Mouse (Mus musculus) hindbrain, embryonic 16.5 days (tissue): Measurements from ENCODE around the gene Olfr221. TPM values are rescaled to one million over a fixed set of nuclear protein-coding genes. Genes with fewer than 3 reads are reported as not detected.

Experiments
- ATAC-seq: fragments of 200-750 bp; cut with Nextera tagmentation; 2 replicates; pipeline ENCODE4 v1.8.0; 2017; ENCODE audit warnings: moderate TSS enrichment, moderate library complexity
- H3K27ac ChIP-seq: fragments of 300-500 bp; sonication (generic); 2 replicates; pipeline ENCODE4 v1.5.1; 2014; ENCODE audit warnings: low read depth, mild to moderate bottlenecking, control low read depth, low read length, moderate library complexity
- H3K27me3 ChIP-seq: fragments of 300-500 bp; sonication (generic); replicated peaks from 2 replicates; pipeline ENCODE4 v1.6.1; 2014; ENCODE audit warnings: low read length; ENCODE audit not compliant: control insufficient read depth, insufficient read depth
- H3K36me3 ChIP-seq: fragments of 300-500 bp; sonication (generic); 2 replicates; pipeline ENCODE4 v1.6.1; 2014; ENCODE audit warnings: mild to moderate bottlenecking, low read length, moderate library complexity, mixed read lengths; ENCODE audit not compliant: control insufficient read depth, insufficient read depth
- H3K4me1 ChIP-seq: fragments of 300-500 bp; sonication (generic); 2 replicates; pipeline ENCODE4 v1.6.1; 2014; ENCODE audit warnings: low read depth, low read length; ENCODE audit not compliant: control insufficient read depth, insufficient read depth
- H3K4me2 ChIP-seq: fragments of 300-500 bp; sonication (generic); 2 replicates; pipeline ENCODE4 v1.6.1; 2014; ENCODE audit warnings: mild to moderate bottlenecking, low read length, control low read depth, moderate library complexity
- H3K4me3 ChIP-seq: fragments of 300-500 bp; sonication (generic); 2 replicates; pipeline ENCODE4 v1.5.1; 2014; ENCODE audit warnings: mild to moderate bottlenecking, low read length, control low read depth, moderate library complexity
- H3K9ac ChIP-seq: fragments of 300-500 bp; sonication (generic); 2 replicates; pipeline ENCODE4 v1.6.1; 2014; ENCODE audit warnings: low read depth, mild to moderate bottlenecking, control low read depth, low read length, moderate library complexity
- H3K9me3 ChIP-seq: fragments of 300-500 bp; sonication (generic); 2 replicates; pipeline ENCODE4 v1.6.1; 2014; ENCODE audit warnings: mild to moderate bottlenecking, low read length, moderate library complexity; ENCODE audit not compliant: control insufficient read depth
- WGBS: fragments of 180-500 bp; shearing (Covaris S2); extraction: QIAGEN DNeasy Blood & Tissue Kit; methylation state at CpG from one replicate; pipeline ENCODE4 v1.1.7; 2014; 5-methylcytosine and 5-hydroxymethylcytosine counted together
- polyA plus RNA-seq: library from polyadenylated mRNA; unstranded; fragments of >200 nt; fragmentation: Nextera tagmentation; extraction: Ambion mirVana; gene quantifications from 2 replicates; pipeline ENCODE4 v1.2.1, GENCODE M21; 2015

The Olfr221 gene
- polyA plus RNA-seq, 1 experiment from 2014 or later = not detected

- peak overlapping the region; percentile 73 for H3K4me2 ChIP-seq
- peaks cover 25% of the 10 kb centered on the region for H3K4me1 ChIP-seq
- H3K4me3 ChIP-seq = no peak overlapping the region
- no peaks in the 10 kb centered on the region for H3K36me3 ChIP-seq
- no peaks in the 10 kb centered on the region for H3K9me3 ChIP-seq
- no peak for ATAC-seq
- no peaks in the 10 kb centered on the region for H3K27me3 ChIP-seq
- peak overlapping the region; percentile 98; the same call in 1 of the 2 replicates for H3K27ac ChIP-seq
- H3K9ac ChIP-seq = no peak overlapping the region; the same call in 1 of the 2 replicates
- 58% methylated on average over 4 of the region's 4 CpGs for WGBS
These were observed 21.1 kb downstream of the Olfr221 start for GRCm38 (mm10) chr14:52021138-52021529.

GRCm38 (mm10) chr14:52020486-52021137 lies 21.6 kb downstream of the Olfr221 start, which contains the start of gene Zfp219:
Gene Zfp219 (minus strand): TSS chr14:52020733.
- Histone ChIP-seq H3K9ac (peak within 1 kb of the TSS; percentile 91), H3K4me2 (peak within 1 kb of the TSS; percentile 73), H3K4me1 (peaks cover 29% of the 10 kb centered on the region), H3K9me3 (no peaks in the 10 kb centered on the region), H3K4me3 (peak within 1 kb of the TSS; percentile 68), H3K27me3 (no peaks in the 10 kb centered on the region), H3K27ac (peak within 1 kb of the TSS; percentile 98), H3K36me3 (no peaks in the 10 kb centered on the region)
- ATAC-seq = peak; percentile 66
- WGBS = 5% methylated on average over 15 of the region's 15 CpGs

GRCm38 (mm10) chr14:52019590-52020340 lies 22.5 kb downstream of the Olfr221 start:
- peak; percentile 91 for ATAC-seq
- peak overlapping the region; percentile 98 for H3K27ac ChIP-seq
- peaks cover 35% of the 10 kb centered on the region for H3K4me1 ChIP-seq
- H3K36me3 ChIP-seq = no peaks in the 10 kb centered on the region
- H3K9ac ChIP-seq = peak overlapping the region; percentile 91
- peak overlapping the region; percentile 73 for H3K4me2 ChIP-seq
- peak overlapping the region; percentile 68 for H3K4me3 ChIP-seq
- H3K27me3 ChIP-seq = no peaks in the 10 kb centered on the region
- under 1% methylated on average over 58 of the region's 74 CpGs for WGBS
- H3K9me3 ChIP-seq = no peaks in the 10 kb centered on the region

GRCm38 (mm10) chr14:52019051-52019589 lies 23.1 kb downstream of the Olfr221 start:
- Histone ChIP-seq H3K9ac (peak overlapping the region; percentile 91), H3K27ac (peak overlapping the region; percentile 98), H3K9me3 (no peaks in the 10 kb centered on the region), H3K4me2 (peak overlapping the region; percentile 73), H3K36me3 (no peaks in the 10 kb centered on the region), H3K4me3 (peak overlapping the region; percentile 68), H3K27me3 (no peaks in the 10 kb centered on the region), H3K4me1 (peaks cover 35% of the 10 kb centered on the region)
- no peak; the same call in 1 of the 2 replicates for ATAC-seq
- WGBS = 28% methylated on average over 12 of the region's 12 CpGs

GRCm38 (mm10) chr14:52018248-52019050 lies 23.8 kb downstream of the Olfr221 start:
- H3K4me3 ChIP-seq = peak overlapping the region; percentile 68
- no peaks in the 10 kb centered on the region for H3K36me3 ChIP-seq
- H3K27ac ChIP-seq = peak overlapping the region; percentile 98
- peaks cover 35% of the 10 kb centered on the region for H3K4me1 ChIP-seq
- no peaks in the 10 kb centered on the region for H3K27me3 ChIP-seq
- H3K9ac ChIP-seq = peak overlapping the region; percentile 91
- peak overlapping the region; percentile 73 for H3K4me2 ChIP-seq
- H3K9me3 ChIP-seq = no peaks in the 10 kb centered on the region
- ATAC-seq = no peak
- 89% methylated on average over 15 of the region's 15 CpGs for WGBS

GRCm38 (mm10) chr14:52017662-52018061 lies 24.6 kb downstream of the Olfr221 start:
- peaks cover 40% of the 10 kb centered on the region for H3K4me1 ChIP-seq
- no peak for ATAC-seq
- WGBS = 82% methylated on average over 4 of the region's 4 CpGs

GRCm38 (mm10) chr14:52016625-52017405 lies 25.4 kb downstream of the Olfr221 start:
- Histone ChIP-seq H3K4me1 (peaks cover 47% of the 10 kb centered on the region), H3K4me2 (no peak overlapping the region), H3K36me3 (no peaks in the 10 kb centered on the region), H3K9ac (0 out of 2 replicates have a peak overlapping the region, but pooled peaks have one; percentile 17), H3K27me3 (no peaks in the 10 kb centered on the region), H3K4me3 (no peak overlapping the region), H3K9me3 (no peaks in the 10 kb centered on the region), H3K27ac (no peak overlapping the region)
- ATAC-seq = no peak
- 76% methylated on average over 13 of the region's 13 CpGs for WGBS

More at GRCm38 (mm10) chr14:52017662-52018061, 24.6 kb downstream of the Olfr221 start:
- H3K4me2 ChIP-seq = no peak overlapping the region
- no peak overlapping the region for H3K9ac ChIP-seq
- H3K27ac ChIP-seq = no peak overlapping the region
- no peaks in the 10 kb centered on the region for H3K27me3 ChIP-seq
- H3K9me3 ChIP-seq = no peaks in the 10 kb centered on the region
- no peak overlapping the region for H3K4me3 ChIP-seq
- no peaks in the 10 kb centered on the region for H3K36me3 ChIP-seq

- H3K27ac ChIP-seq = peak within 1 kb of the TSS; percentile 96
- H3K4me2 ChIP-seq = peak within 1 kb of the TSS; percentile 65
- H3K36me3 ChIP-seq = no peaks in the 10 kb centered on the region
- no peak for ATAC-seq
- peak within 1 kb of the TSS; percentile 69 for H3K4me3 ChIP-seq
- WGBS = 23% methylated on average over 6 of the region's 6 CpGs
- peaks cover 51% of the 10 kb centered on the region for H3K4me1 ChIP-seq
- H3K27me3 ChIP-seq = no peaks in the 10 kb centered on the region
- no peaks in the 10 kb centered on the region for H3K9me3 ChIP-seq
- H3K9ac ChIP-seq = peak within 1 kb of the TSS; percentile 88
These were observed 26.7 kb downstream of the Olfr221 start, which contains the start of gene Tmem253 for GRCm38 (mm10) chr14:52015445-52016100. Gene Tmem253 (plus strand): TSS chr14:52015658.
